Comparison of ENCODE assay signal across 10 mouse cellular contexts in the genomic region with DNA sequence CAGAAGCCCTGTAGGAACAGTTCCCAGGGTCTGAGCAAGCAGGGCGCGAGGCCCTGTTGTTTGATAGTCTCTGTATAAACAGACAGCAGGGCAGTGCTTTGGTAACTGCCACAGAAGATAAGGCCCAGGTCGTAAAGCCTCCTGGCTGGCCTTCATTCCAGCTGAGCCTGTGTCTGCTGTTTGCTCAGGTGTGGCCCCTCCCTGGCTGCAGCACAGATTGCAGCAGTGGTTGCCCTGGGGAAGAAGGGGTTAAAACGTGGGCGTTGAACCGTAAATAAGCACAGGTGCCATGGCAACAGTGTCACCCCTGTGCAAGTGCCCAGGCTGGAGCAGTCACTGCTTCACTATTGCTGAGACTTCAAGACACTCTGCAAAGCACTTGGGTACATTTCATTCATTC. TPM values are rescaled to one million over a fixed set of nuclear protein-coding genes. Genes with fewer than 3 reads are reported as not detected.
A peak's percentile ranks its signal among the peaks of the same experiment; 100 is the strongest.
DNase-seq lines count a peak whose midpoint lies in the region; ATAC-seq lines count a peak whose summit lies in the region.
"Had no signal": no experiment of that assay in that cellular context is flagged by ENCODE, and none has a peak within 500 bp of the region (broad histone marks: within the 10 kb centered on the region; RNA-seq: fewer than 3 reads in every experiment).

No protein-coding gene starts in this region.

- H3K4me3 ChIP-seq in midbrain, embryonic 11.5 days (ENCODE audit: low read depth, low read length), result no peak overlapping the region
- H3K4me3 ChIP-seq in midbrain, embryonic 14.5 days (replicated peaks; ENCODE audit: low read depth, low read length), result no peak overlapping the region
- H3K4me3 ChIP-seq: midbrain, embryonic 12.5 days had no signal

- WGBS in midbrain, embryonic 11.5 days, result 4% methylated on average over 6 of the region's 6 CpGs
- 23% methylated on average over 6 of the region's 6 CpGs for WGBS in midbrain, embryonic 14.5 days

- H3K9ac ChIP-seq in midbrain, embryonic 11.5 days (ENCODE audit: low read length), result no peak overlapping the region
- H3K9ac ChIP-seq in midbrain, embryonic 14.5 days (replicated peaks; ENCODE audit: low read length), result no peak overlapping the region
- H3K9ac ChIP-seq: midbrain, embryonic 12.5 days had no signal

- no peaks in the 10 kb centered on the region for H3K27me3 ChIP-seq in midbrain, embryonic 11.5 days (ENCODE audit: control insufficient read depth, insufficient read depth, low read length)
- no peaks in the 10 kb centered on the region for H3K27me3 ChIP-seq in midbrain, embryonic 14.5 days (ENCODE audit: control insufficient read depth, insufficient read depth, low read length)

- H3K27ac ChIP-seq in midbrain, embryonic 11.5 days (ENCODE audit: low read depth, low read length), result peak overlapping the region; percentile 25; the same call in 1 of the 2 replicates
- no peak overlapping the region for H3K27ac ChIP-seq in midbrain, embryonic 14.5 days (replicated peaks; ENCODE audit: low read depth, low read length)
- H3K27ac ChIP-seq: midbrain, embryonic 12.5 days had no signal

- H3K9me3 ChIP-seq in midbrain, embryonic 11.5 days (ENCODE audit: control insufficient read depth, low read length), result no peaks in the 10 kb centered on the region
- H3K9me3 ChIP-seq in midbrain, embryonic 14.5 days (ENCODE audit: control insufficient read depth, low read length), result no peaks in the 10 kb centered on the region
- H3K9me3 ChIP-seq: midbrain, embryonic 12.5 days had no signal

- ATAC-seq in midbrain, embryonic 11.5 days (ENCODE audit: low FRiP score), result no peak
- ATAC-seq in midbrain, embryonic 14.5 days (ENCODE audit: low FRiP score, low TSS enrichment), result no peak

- DNase-seq in midbrain, embryonic 11.5 days (ENCODE audit: low spot score, missing footprints), result peak; percentile 84
- DNase-seq in midbrain, embryonic 14.5 days, result no peak
- peak; percentile 43 for DNase-seq in embryo, embryonic 11 days
- peak; percentile 36 for DNase-seq in kidney, postnatal 10 days
- DNase-seq in retina, postnatal 1 day, result peak; percentile 56
- no peak for DNase-seq in Muller cell, postnatal 12 days (ENCODE audit: inconsistent ontology term)
- no peak for DNase-seq in right cerebral cortex, postnatal 10 days (ENCODE audit: low spot score in 2 of 2)
- DNase-seq in cerebellum, adult 9-11 months, result no peak
- DNase-seq: right cerebral cortex, postnatal 4 days had no signal

- peaks cover 12% of the 10 kb centered on the region for H3K4me1 ChIP-seq in midbrain, embryonic 11.5 days (ENCODE audit: control insufficient read depth, insufficient read depth, low read length)
- no peaks in the 10 kb centered on the region for H3K4me1 ChIP-seq in midbrain, embryonic 14.5 days (ENCODE audit: control insufficient read depth, insufficient read depth, low read length)

- H3K4me2 ChIP-seq in midbrain, embryonic 11.5 days, result no peak overlapping the region
- no peak overlapping the region for H3K4me2 ChIP-seq in midbrain, embryonic 14.5 days (ENCODE audit: low read length)
- H3K4me2 ChIP-seq: midbrain, embryonic 12.5 days had no signal

- H3K36me3 ChIP-seq in midbrain, embryonic 11.5 days (ENCODE audit: control insufficient read depth, insufficient read depth, low read length), result no peaks in the 10 kb centered on the region
- H3K36me3 ChIP-seq in midbrain, embryonic 14.5 days (ENCODE audit: control insufficient read depth, insufficient read depth, low read length), result no peaks in the 10 kb centered on the region
- H3K36me3 ChIP-seq: midbrain, embryonic 12.5 days had no signal

RNA-seq across cellular contexts. Expression of a gene that starts 26.8 kb away (rescaled TPM):
- polyA plus RNA-seq in midbrain, embryonic 11.5 days (2014; fragmentation: Nextera tagmentation; extraction: Ambion mirVana), result 4.5 and 6.6 TPM in 2 replicates
- polyA plus RNA-seq in midbrain, embryonic 14.5 days (2014; fragmentation: Nextera tagmentation; extraction: Ambion mirVana), result 0.43 and 0.88 TPM in 2 replicates

Comparison
In these comparisons a context has a peak if more than half of its experiments do, and no peak if none do; other contexts are left out.
1. DNase-seq: peak in midbrain, embryonic 11.5 days (single experiment), embryo, embryonic 11 days (single experiment), kidney, postnatal 10 days (single experiment) and retina, postnatal 1 day (single experiment); none in midbrain, embryonic 14.5 days (single experiment), Muller cell, postnatal 12 days (single experiment), right cerebral cortex, postnatal 10 days (0 of 2) and cerebellum, adult 9-11 months (single experiment).